Mouse (Mus musculus) liver, postnatal 0 days (tissue): ENCODE results near the gene Tdpoz2. TPM values are rescaled to one million over a fixed set of nuclear protein-coding genes. Genes with fewer than 3 reads are reported as not detected.
"Not testable (repeated sequence)": the region's sequence is repeated elsewhere in the genome, so short reads cannot be mapped to it uniquely, and the experiment has no call there.

ENCODE experiments used
- ATAC-seq: fragments of 200-750 bp; cut with Nextera tagmentation; 2 replicates; pipeline ENCODE4 v1.8.0; 2017; ENCODE audit warnings: mild to moderate bottlenecking, moderate library complexity
- DNase-seq: peaks from one replicate; pipeline ENCODE4 v3.0.0-alpha.2; 2016
- H3K27ac ChIP-seq: fragments of 300-500 bp; sonication (generic); 2 replicates; pipeline ENCODE4 v1.5.1; 2014; ENCODE audit warnings: antibody characterized with exemption, moderate library complexity, mild to moderate bottlenecking, low read depth
- H3K27me3 ChIP-seq: fragments of 300-500 bp; sonication (generic); 2 replicates; pipeline ENCODE4 v1.6.1; 2014; ENCODE audit warnings: low read length, control low read depth, mixed read lengths; ENCODE audit not compliant: insufficient read depth
- H3K36me3 ChIP-seq: fragments of 300-500 bp; sonication (generic); replicated peaks from 2 replicates; pipeline ENCODE4 v1.6.1; 2014; ENCODE audit warnings: mild to moderate bottlenecking, control low read depth, low read length, moderate library complexity, mixed read lengths; ENCODE audit not compliant: insufficient read depth
- H3K4me1 ChIP-seq: fragments of 300-500 bp; sonication (generic); 2 replicates; pipeline ENCODE4 v1.6.1; 2014; ENCODE audit warnings: antibody characterized with exemption, mild to moderate bottlenecking, control low read depth; ENCODE audit not compliant: insufficient read depth
- H3K4me2 ChIP-seq: fragments of 300-500 bp; sonication (generic); 2 replicates; pipeline ENCODE4 v1.6.1; 2014; ENCODE audit warnings: low read depth, mild to moderate bottlenecking, low read length, moderate library complexity, mixed read lengths
- H3K4me3 ChIP-seq: fragments of 300-500 bp; sonication (generic); 2 replicates; pipeline ENCODE4 v1.5.1; 2014; ENCODE audit warnings: low read depth, low read length
- H3K9ac ChIP-seq: fragments of 300-500 bp; sonication (generic); replicated peaks from 2 replicates; pipeline ENCODE4 v1.6.1; 2014; ENCODE audit warnings: mild to moderate bottlenecking, moderate library complexity
- H3K9me3 ChIP-seq: fragments of 300-500 bp; sonication (generic); 2 replicates; pipeline ENCODE4 v1.6.1; 2016; ENCODE audit warnings: mild to moderate bottlenecking, control low read depth, low read length, mixed read lengths
- CTCF ChIP-seq: sonication (generic); IDR thresholded peaks from 2 replicates; pipeline ENCODE4 v1.5.1; 2016; ENCODE audit warnings: antibody characterized with exemption, low read depth
- EP300 ChIP-seq: IDR thresholded peaks from 2 replicates; pipeline ENCODE4 v1.6.1; 2016; ENCODE audit warnings: antibody characterized with exemption, low read depth, mild to moderate bottlenecking
- WGBS: fragments of 180-500 bp; shearing (Covaris S2); extraction: QIAGEN DNeasy Blood & Tissue Kit; methylation state at CpG from one replicate; pipeline ENCODE4 v1.1.7; 2014; ENCODE audit not compliant: insufficient replicate concordance; 5-methylcytosine and 5-hydroxymethylcytosine counted together
- polyA plus RNA-seq: library from polyadenylated mRNA; unstranded; fragments of >200 nt; fragmentation: Nextera tagmentation; extraction: Ambion mirVana; gene quantifications from 2 replicates; pipeline ENCODE4 v1.2.1, GENCODE M21; 2015

The Tdpoz2 gene
- not detected in 2 replicates for polyA plus RNA-seq

- H3K9ac ChIP-seq, result no peak within 1 kb of the TSS
- WGBS, result 69% methylated on average over 3 of the region's 3 CpGs
Measured at GRCm38 (mm10) chr3:93652586-93652985, at the start of gene Tdpoz2. Tdpoz2 (minus strand) TSS chr3:93652686.

GRCm38 (mm10) chr3:93692970-93693369, 40.5 kb upstream of the Tdpoz2 start, which contains the start of gene Gm37596:
Gm37596 (minus strand) TSS chr3:93693070.
- WGBS, result 60% methylated on average over 1 of the region's 2 CpGs
- H3K9ac ChIP-seq, DNase-seq, H3K27ac ChIP-seq, H3K9me3 ChIP-seq, H3K4me3 ChIP-seq, H3K4me1 ChIP-seq, H3K36me3 ChIP-seq, ATAC-seq, H3K27me3 ChIP-seq, H3K4me2 ChIP-seq: not testable (repeated sequence)

More at GRCm38 (mm10) chr3:93652586-93652985, at the start of gene Tdpoz2:
- DNase-seq, result no peak
- TF ChIP-seq EP300, result no peak
- Histone ChIP-seq H3K4me1 (no peaks in the 10 kb centered on the region), H3K9me3 (no peaks in the 10 kb centered on the region), H3K27ac (no peak within 1 kb of the TSS), H3K4me3 (no peak within 1 kb of the TSS), H3K4me2 (no peak within 1 kb of the TSS), H3K27me3 (no peaks in the 10 kb centered on the region), H3K36me3 (no peaks in the 10 kb centered on the region)
- ATAC-seq, result no peak

GRCm38 (mm10) chr3:93676210-93676609, 23.7 kb upstream of the Tdpoz2 start, which contains the start of gene Tdpoz1:
Tdpoz1 (minus strand) TSS chr3:93676310.
- H3K9ac ChIP-seq, H3K4me1 ChIP-seq, H3K4me3 ChIP-seq, ATAC-seq, H3K4me2 ChIP-seq, DNase-seq, H3K9me3 ChIP-seq, H3K27ac ChIP-seq, H3K27me3 ChIP-seq, H3K36me3 ChIP-seq: not testable (repeated sequence)
- WGBS, result 70% methylated on average over 2 of the region's 4 CpGs

- ATAC-seq, H3K27ac ChIP-seq, H3K4me1 ChIP-seq, H3K4me2 ChIP-seq, H3K27me3 ChIP-seq, H3K9ac ChIP-seq, DNase-seq, H3K36me3 ChIP-seq, H3K4me3 ChIP-seq, H3K9me3 ChIP-seq: not testable (repeated sequence)
- WGBS, result 64% methylated on average over 5 of the region's 6 CpGs
Measured at GRCm38 (mm10) chr3:93670805-93671503, 18.5 kb upstream of the Tdpoz2 start.

GRCm38 (mm10) chr3:93654260-93654659, 1.8 kb upstream of the Tdpoz2 start:
- Histone ChIP-seq H3K4me3 (no peak overlapping the region), H3K27me3 (no peaks in the 10 kb centered on the region), H3K4me2 (no peak overlapping the region), H3K27ac (no peak overlapping the region), H3K4me1 (no peaks in the 10 kb centered on the region), H3K9me3 (no peaks in the 10 kb centered on the region), H3K36me3 (no peaks in the 10 kb centered on the region), H3K9ac (no peak overlapping the region)
- WGBS, result 57% methylated on average over 1 of the region's 1 CpGs
- TF ChIP-seq EP300 (no peak), CTCF (no peak)
- no peak for DNase-seq
- no peak for ATAC-seq

GRCm38 (mm10) chr3:93630917-93631714, 21.4 kb downstream of the Tdpoz2 start:
- H3K4me2 ChIP-seq, H3K27me3 ChIP-seq, H3K9me3 ChIP-seq, ATAC-seq, H3K27ac ChIP-seq, H3K36me3 ChIP-seq, H3K4me3 ChIP-seq, DNase-seq, H3K9ac ChIP-seq, H3K4me1 ChIP-seq: not testable (repeated sequence)
- 64% methylated on average over 4 of the region's 4 CpGs for WGBS
